Mouse (Mus musculus): ENCODE measurements at regions not wholly inside any gene's neighbourhood (a gene's known extent, or its start where the extent isn't known, plus 50 kb on each side); places are given as distances from the start of the nearest gene placed in this dataset.

DNA sequence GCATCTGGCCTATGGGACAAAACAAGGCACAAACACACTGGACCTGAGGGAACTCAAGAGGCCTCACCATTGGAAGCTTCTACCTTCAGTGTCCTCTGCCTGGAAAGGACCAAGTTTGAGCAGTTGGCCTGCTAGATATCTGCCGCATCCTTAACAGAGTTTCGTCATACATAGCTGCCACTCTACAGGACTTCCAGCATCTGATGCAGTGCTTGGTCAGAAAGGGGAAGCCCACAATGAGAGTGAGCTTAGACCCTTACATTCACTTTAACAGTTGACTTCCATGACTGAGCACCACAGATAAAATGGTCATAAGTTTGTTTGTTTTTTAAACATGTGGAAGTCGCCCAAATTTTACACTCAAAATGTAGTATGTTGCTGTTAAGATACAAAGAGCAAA, 215.9 kb upstream of the Runx1 start:
- TF ChIP-seq POLR2A (IDR thresholded peaks at IDR 0.05; ENCODE audit: insufficient read length, low read depth): no peak
- no peak for TF ChIP-seq TCF12 (IDR thresholded peaks at IDR 0.05; ENCODE audit: insufficient read depth, poor library complexity, severe bottlenecking)
- TF ChIP-seq E2F4 (IDR thresholded peaks at IDR 0.05; ENCODE audit: insufficient read depth): no peak
- TF ChIP-seq MYOD1 (IDR thresholded peaks at IDR 0.05; ENCODE audit: control insufficient read depth in 1 of 3, insufficient read length in 2 of 3, low read depth in 2 of 3): no peak
- no peak for TF ChIP-seq USF1 (IDR thresholded peaks at IDR 0.05; ENCODE audit: low read depth)
- no peak for TF ChIP-seq MAX (IDR thresholded peaks at IDR 0.05; ENCODE audit: low read depth)
- TF ChIP-seq MYOG (IDR thresholded peaks at IDR 0.05; ENCODE audit: control insufficient read depth in 1 of 3, insufficient read depth in 1 of 3, insufficient read length in 2 of 3, low read depth in 2 of 3): no peak
- TF ChIP-seq REST (IDR thresholded peaks at IDR 0.05; ENCODE audit: insufficient read depth, insufficient read length): no peak
- no peak for TF ChIP-seq SRF (IDR thresholded peaks at IDR 0.05; ENCODE audit: control insufficient read depth, insufficient read length, low read depth)
